Mouse (Mus musculus) leukemia stem cell, adult 10-12 weeks (primary cell): ENCODE data around the gene Nkpd1. TPM values are rescaled to one million over a fixed set of nuclear protein-coding genes. Genes with fewer than 3 reads are reported as not detected.

Experiments
- polyA plus RNA-seq: library from polyadenylated mRNA; stranded (reverse); fragments of >175 nt; gene quantifications from 2 replicates; pipeline ENCODE4 v1.2.3, GENCODE M21; 2012; ENCODE audit warnings: low replicate concordance

Nkpd1 gene
- 0.13 and 0.14 TPM in 2 replicates for polyA plus RNA-seq

DNA sequence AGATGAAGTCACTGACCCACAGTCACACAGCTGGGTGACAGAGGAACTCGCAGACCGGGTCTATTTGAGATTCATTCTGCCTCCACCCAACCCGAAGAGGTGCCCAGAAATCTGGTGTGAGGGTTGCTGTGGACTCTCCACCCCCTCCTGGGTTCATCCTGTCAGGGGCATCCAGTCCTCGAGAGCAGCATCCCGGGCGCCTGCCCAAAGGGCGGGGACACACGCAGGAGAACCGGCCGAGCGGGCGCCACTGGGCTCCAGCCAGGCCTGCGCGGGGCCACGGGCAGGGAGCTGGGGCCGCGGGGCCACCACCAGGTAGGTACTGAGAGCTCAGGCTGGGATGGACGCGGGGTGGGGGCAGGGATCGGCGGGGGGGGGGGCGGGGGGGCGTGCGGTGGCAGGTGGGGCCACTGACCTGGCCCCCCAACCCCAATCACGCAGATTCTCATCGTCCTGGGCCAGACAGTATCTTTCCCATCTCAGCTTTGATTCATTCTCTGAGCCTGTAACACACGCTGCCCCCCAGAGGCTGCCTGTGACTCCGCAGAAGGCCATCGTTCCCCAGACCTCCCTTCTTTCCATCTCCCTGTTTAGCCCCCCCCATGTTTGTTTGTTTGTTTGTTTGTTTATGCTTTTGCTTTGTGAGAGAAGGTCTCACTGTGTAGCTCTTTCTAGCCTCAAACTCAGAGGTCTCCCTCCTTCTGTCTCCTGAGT lies at the start of gene Nkpd1:
Nkpd1 (plus strand) TSS at position 187 of the 714 bp plus-strand sequence.

DNA sequence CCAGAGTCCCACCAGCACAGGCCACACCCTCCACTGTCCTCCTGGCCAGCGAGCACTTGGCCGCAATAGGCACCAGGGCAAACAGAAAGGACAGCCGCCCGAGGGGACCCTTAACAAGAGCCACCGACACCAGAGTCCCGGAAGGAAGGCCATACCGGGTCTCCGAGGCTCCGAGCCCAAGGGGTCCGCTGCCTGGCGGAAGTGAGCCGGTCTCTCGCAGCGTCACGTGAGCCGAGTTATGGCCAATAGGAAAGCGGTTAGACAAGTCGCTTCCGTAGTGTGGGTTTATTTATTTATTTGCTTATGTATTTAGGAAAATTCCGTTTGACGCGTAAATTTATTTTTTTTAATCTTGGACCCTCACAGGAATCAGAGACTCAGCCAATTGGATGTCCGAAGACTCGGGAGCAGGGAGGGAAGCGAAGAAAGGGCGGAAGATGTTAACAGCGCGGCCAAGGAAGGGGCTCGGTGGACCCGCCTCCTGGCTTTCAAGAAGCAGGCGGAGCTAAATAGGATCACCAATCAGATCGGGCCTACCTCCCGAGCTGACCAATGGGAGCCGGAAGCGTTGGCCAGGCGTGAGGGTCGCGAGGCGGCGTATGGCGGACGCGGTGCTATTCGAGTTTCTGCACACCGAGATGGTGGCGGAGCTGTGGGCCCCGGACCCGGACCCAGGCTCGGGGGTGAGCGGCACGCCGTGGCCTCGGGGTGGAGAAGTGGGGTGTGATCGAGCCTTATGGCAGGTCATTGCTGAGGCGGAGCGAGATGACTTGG lies 9.3 kb upstream of the Nkpd1 start, which contains the start of the genes Bloc1s3 and Trappc6a:
Bloc1s3 (minus strand) TSS at position 218 of the 774 bp plus-strand sequence.
Trappc6a (plus strand) TSS at position 246 of the 774 bp plus-strand sequence.

DNA sequence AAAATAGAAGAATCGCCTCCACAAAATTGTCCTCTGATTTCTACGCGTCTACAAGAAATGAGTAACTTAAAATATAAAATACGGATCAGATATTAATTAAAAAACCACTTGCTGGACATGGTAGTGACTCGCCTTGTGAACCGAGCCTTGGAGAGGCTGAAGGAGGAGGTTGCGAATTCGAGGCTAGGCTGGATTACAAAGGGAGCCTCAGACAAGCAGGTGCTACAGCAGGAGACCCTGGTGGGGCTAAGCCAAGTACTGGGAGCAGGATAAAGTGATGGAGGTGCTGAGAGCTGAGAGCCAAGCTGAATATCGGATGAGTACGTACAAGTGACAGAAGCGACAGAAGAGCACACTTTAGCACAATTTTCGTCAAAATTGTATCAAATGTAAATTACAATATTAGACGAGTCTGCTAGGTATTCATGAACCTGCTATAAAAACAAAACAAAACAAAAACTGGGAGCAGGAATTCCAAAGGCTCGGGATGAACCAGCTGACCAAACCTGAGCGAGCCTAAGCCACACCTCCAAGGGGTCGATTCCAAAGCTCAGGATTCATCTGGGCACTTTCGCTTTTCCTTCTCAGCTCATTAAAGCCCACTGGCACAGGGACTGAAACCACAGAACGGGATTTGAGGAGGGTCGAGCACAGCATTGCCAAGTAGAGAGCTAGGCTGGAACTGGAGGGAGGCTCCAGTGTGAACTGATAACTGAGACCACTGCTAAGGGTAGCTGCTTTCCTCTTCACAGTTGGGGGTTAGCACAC lies 45.2 kb downstream of the Nkpd1 start, which contains the start of gene Ppp1r37:
Ppp1r37 (minus strand) TSS at position 434 of the 768 bp plus-strand sequence.

Other genes starting within 250 kb of the Nkpd1 start
- 240 and 739 TPM in 2 replicates for gene Vasp, start 246.0 kb upstream of the Nkpd1 start, polyA plus RNA-seq
- 0.62 and 1.2 TPM in 2 replicates for gene Ppm1n, start 237.8 kb upstream of the Nkpd1 start, polyA plus RNA-seq
- gene Rtn2, start 235.2 kb upstream of the Nkpd1 start, polyA plus RNA-seq: 0.57 and 1.1 TPM in 2 replicates
- 1.1 and 5.9 TPM in 2 replicates for gene Fosb, start 207.8 kb upstream of the Nkpd1 start, polyA plus RNA-seq
- 21.3 and 28.9 TPM in 2 replicates for gene Ercc1, start 173.1 kb upstream of the Nkpd1 start, polyA plus RNA-seq
- gene Cd3eap, start 158.4 kb upstream of the Nkpd1 start, polyA plus RNA-seq: 35.9 and 52.0 TPM in 2 replicates
- 19.1 and 23.9 TPM in 2 replicates for gene Ppp1r13l, start 158.1 kb upstream of the Nkpd1 start, polyA plus RNA-seq
- 43.1 and 62.1 TPM in 2 replicates for gene Ercc2, start 135.8 kb upstream of the Nkpd1 start, polyA plus RNA-seq
- gene Klc3, start 113.7 kb upstream of the Nkpd1 start, polyA plus RNA-seq: 1.8 and 4.2 TPM in 2 replicates
- gene Ckm, start 113.1 kb upstream of the Nkpd1 start, polyA plus RNA-seq: 0.33 and 0.72 TPM in 2 replicates
- gene Mark4, start 59.0 kb upstream of the Nkpd1 start, polyA plus RNA-seq: 18.3 and 53.5 TPM in 2 replicates
- gene Exoc3l2, start 54.5 kb upstream of the Nkpd1 start, polyA plus RNA-seq: 0.96 and 3.4 TPM in 2 replicates
- 5.1 and 6.1 TPM in 2 replicates for gene Bloc1s3, start 9.5 kb upstream of the Nkpd1 start, polyA plus RNA-seq
- 53.1 and 54.0 TPM in 2 replicates for gene Trappc6a, start 9.4 kb upstream of the Nkpd1 start, polyA plus RNA-seq
- 143 and 152 TPM in 2 replicates for gene Ppp1r37, start 45.2 kb downstream of the Nkpd1 start, polyA plus RNA-seq
- 10.0 and 11.1 TPM in 2 replicates for gene Zfp296, start 59.4 kb downstream of the Nkpd1 start, polyA plus RNA-seq
- gene Gemin7, start 59.8 kb downstream of the Nkpd1 start, polyA plus RNA-seq: 22.7 and 43.0 TPM in 2 replicates
- 117 and 363 TPM in 2 replicates for gene Clasrp, start 86.6 kb downstream of the Nkpd1 start, polyA plus RNA-seq
- 13.7 and 26.5 TPM in 2 replicates for gene Relb, start 111.6 kb downstream of the Nkpd1 start, polyA plus RNA-seq
- gene Clptm1, start 147.2 kb downstream of the Nkpd1 start, polyA plus RNA-seq: 187 and 280 TPM in 2 replicates
- not detected in 2 replicates for gene Apoc2, start 160.1 kb downstream of the Nkpd1 start, polyA plus RNA-seq
- not detected in 2 replicates for gene Gm44805, start 163.6 kb downstream of the Nkpd1 start, polyA plus RNA-seq
- not detected in 2 replicates for gene Apoc4, start 163.6 kb downstream of the Nkpd1 start, polyA plus RNA-seq
- 0.99 TPM in 1 of 2 replicates, not detected in the other for gene Apoc1, start 174.8 kb downstream of the Nkpd1 start, polyA plus RNA-seq
- gene Apoe, start 181.3 kb downstream of the Nkpd1 start, polyA plus RNA-seq: 178 and 422 TPM in 2 replicates
- gene Tomm40, start 197.6 kb downstream of the Nkpd1 start, polyA plus RNA-seq: 213 and 277 TPM in 2 replicates
- gene Nectin2, start 232.6 kb downstream of the Nkpd1 start, polyA plus RNA-seq: 4.9 and 6.0 TPM in 2 replicates